Mouse (Mus musculus): ENCODE measurements around the gene Fpr2.
"Not testable (repeated sequence)": the region's sequence is repeated elsewhere in the genome, so short reads cannot be mapped to it uniquely, and the experiment has no call there.

Gene Fpr2

DNA sequence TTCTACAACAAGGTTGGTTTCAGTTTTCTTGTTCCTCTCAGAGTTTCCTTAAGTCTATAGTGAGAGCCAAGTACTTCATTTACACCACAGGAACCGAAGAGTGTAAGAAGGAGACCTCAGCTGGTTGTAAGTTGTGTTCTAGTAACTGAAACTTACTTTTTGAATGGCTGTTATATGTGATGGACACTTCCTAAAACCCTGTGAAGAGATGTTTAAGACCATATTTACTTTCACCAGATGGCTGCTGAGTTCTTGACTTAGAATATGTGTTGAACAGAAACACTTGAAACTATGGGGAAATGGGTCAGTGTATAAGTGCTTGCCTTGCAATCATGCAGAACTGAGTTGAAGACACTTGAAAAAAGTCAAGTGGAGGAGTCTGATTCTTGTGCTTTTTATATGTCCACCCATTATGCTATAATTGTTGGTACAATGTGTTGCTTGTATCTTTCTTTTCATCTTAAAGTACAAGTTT, at the start of gene Fpr2, which contains the start of gene Fpr3:
Gene Fpr2 (plus strand): TSS at position 51 of the 475 bp plus-strand sequence.
Gene Fpr3 (plus strand): TSS at position 79 of the 475 bp plus-strand sequence.
- DNase-seq (ENCODE audit: low read depth, low spot score), result no peak

DNA sequence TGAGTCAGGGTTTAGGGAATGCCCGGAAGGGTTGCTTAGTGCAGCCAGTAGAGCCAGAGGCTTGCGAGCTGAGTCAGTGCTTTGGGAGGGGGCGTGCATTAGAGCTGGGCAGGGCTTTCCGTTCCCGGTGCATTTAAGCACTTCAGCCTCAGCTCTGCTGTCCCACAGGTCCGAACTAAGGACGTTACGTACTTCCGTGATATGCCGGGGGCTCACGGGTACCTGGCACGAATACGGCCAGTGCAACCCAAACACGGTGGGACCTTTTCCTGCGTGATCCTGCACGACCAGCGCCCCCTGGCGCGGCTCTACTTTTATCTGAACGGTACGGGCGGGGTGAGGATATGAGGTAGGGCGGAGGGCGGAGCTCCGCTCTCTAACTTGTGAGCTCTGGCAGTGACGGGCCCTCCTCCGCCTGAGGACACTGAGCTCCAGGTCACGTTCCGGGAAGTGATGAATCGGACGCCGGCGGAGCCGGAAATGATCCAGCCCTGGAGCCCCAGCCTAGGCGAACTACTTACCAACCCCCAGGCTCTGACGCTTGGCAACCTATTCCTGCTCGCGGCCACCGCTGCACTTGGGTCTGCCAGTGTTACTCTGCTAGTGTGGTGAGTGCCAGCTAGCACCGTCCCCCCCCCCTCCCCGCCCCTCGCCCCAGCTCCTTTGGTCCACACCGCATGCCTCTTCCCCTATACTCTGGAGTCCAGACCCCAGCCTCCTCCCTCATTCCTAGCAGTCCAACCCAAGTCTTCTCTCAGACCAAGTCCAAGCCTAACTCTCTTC, 49.5 kb upstream of the Fpr2 start:
- DNase-seq (ENCODE audit: low read depth, low spot score), result peak; percentile 87

GRCm38 (mm10) chr17:17839276-17839675, 48.3 kb upstream of the Fpr2 start:
- DNase-seq (ENCODE audit: low read depth, low spot score), result no peak

- no peak for DNase-seq (ENCODE audit: low read depth, low spot score)
Observed at GRCm38 (mm10) chr17:17840796-17841195, 46.8 kb upstream of the Fpr2 start.

- no peak for DNase-seq (ENCODE audit: low read depth, low spot score)
Observed at GRCm38 (mm10) chr17:17843534-17844261, 43.9 kb upstream of the Fpr2 start.

DNA sequence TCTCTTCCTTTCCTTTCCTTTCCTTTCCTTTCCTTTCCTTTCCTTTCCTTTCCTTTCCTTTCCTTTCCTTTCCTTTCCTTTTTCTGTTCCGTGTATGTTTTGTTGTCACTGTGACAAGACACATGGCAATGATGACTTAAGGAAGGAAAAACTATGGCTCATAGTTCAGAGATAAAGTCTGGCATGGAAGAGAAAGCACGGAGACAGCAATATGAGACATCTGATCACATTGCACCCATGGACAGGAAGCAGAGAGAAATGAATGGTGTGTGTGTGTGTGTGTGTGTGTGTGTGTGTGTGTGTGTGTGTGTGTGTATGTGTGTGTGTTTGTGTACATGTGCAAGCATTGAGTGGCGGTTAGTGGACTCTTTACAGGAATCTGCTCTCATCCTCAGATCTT, 43.0 kb upstream of the Fpr2 start:
- DNase-seq (ENCODE audit: low read depth, low spot score), result not testable (repeated sequence)

DNA sequence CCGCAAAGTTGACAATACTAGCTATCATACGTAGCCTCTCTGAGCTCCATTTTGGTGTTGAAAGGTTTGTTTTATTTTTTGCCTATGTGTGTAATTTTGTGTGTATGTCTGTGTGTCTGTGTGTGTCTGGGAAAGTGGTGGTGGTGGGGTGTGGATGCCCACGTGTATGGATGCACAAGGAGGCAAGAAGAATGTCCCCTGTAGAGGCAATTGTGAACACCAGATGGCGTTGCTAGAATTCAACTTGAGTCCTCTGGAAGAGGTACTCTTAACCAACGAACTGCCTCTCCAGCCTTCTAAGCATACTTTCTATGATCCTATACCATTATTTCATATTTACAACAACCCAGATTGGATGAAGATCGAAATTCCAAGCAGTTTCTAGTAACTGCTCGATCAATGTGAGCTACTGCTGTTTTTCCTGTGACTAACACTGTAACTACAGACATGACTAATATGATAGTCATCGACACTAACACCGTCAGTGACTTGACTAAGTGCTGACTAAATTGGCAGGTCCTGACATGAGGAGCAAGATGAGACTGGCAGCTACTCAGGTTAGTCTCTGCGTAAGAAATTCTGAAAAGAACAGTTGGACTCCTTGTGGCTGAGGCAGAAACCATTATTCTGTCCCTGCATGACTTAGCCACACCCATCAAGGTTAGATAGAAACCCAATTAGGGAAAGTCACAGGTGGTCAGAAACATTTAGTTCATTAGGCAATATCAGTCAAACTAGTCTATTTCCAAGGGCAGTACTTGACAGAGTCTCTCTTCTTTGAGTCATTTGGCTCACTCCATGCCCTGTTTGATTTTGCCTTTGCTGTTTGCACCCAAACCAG, 42.2 kb upstream of the Fpr2 start:
- no peak for DNase-seq (ENCODE audit: low read depth, low spot score)

DNA sequence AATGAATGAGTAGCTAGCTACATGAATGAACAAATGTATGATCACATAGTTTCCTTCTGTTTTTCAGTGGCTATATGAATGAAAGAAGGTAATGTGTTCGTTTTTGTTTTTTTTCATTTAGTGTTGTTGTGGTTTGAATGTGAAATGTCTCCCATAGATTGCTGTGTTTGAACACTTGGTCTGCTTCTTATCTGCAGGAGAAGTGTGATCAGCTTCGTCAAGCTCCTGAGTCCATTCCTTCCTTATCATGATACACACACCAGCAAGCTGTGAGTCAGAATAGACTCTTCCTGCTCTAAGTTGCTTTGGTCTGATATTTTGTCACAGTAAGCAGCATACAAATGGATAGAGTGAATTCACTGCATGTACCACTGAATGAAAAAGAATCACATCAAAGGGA, 38.6 kb upstream of the Fpr2 start:
- DNase-seq (ENCODE audit: low read depth, low spot score), result no peak

- DNase-seq (ENCODE audit: low read depth, low spot score), result no peak
Observed at GRCm38 (mm10) chr17:17849906-17850712, 37.5 kb upstream of the Fpr2 start.

GRCm38 (mm10) chr17:17855064-17855838, 32.4 kb upstream of the Fpr2 start, which contains the start of gene Has1:
TSS of gene Has1 (minus strand) at chr17:17855205.
- no peak for DNase-seq (ENCODE audit: low read depth, low spot score)

- no peak for DNase-seq (ENCODE audit: low read depth, low spot score)
Observed at GRCm38 (mm10) chr17:17856612-17857011, 31.0 kb upstream of the Fpr2 start.

- DNase-seq (ENCODE audit: low read depth, low spot score), result no peak
Observed at GRCm38 (mm10) chr17:17857446-17857845, 30.2 kb upstream of the Fpr2 start.

DNA sequence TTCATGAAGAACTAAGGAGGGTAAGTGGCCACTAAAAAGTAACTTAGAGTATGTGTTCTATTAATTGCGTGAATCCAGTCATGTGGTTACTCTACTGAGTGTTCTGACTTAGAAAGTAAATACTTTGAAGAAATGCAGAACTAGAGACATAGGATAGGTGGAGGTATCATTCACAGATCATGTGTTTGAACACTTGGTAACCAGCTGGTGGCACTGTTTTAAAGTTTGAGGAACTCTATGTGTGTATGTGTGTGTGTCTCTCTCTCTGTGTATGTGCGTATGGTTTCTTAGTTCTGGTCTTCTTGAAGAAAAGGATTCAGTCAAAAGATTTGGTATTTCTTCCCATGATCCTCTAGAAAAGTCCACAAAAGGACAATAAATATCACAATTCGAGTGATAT, 27.5 kb upstream of the Fpr2 start:
- no peak for DNase-seq (ENCODE audit: low read depth, low spot score)

GRCm38 (mm10) chr17:17862360-17862759, 25.3 kb upstream of the Fpr2 start:
- no peak for DNase-seq (ENCODE audit: low read depth, low spot score)

GRCm38 (mm10) chr17:17865168-17865567, 22.5 kb upstream of the Fpr2 start:
- no peak for DNase-seq (ENCODE audit: low read depth, low spot score)

GRCm38 (mm10) chr17:17866801-17867469, 20.7 kb upstream of the Fpr2 start:
- no peak for DNase-seq (ENCODE audit: low read depth, low spot score)

DNA sequence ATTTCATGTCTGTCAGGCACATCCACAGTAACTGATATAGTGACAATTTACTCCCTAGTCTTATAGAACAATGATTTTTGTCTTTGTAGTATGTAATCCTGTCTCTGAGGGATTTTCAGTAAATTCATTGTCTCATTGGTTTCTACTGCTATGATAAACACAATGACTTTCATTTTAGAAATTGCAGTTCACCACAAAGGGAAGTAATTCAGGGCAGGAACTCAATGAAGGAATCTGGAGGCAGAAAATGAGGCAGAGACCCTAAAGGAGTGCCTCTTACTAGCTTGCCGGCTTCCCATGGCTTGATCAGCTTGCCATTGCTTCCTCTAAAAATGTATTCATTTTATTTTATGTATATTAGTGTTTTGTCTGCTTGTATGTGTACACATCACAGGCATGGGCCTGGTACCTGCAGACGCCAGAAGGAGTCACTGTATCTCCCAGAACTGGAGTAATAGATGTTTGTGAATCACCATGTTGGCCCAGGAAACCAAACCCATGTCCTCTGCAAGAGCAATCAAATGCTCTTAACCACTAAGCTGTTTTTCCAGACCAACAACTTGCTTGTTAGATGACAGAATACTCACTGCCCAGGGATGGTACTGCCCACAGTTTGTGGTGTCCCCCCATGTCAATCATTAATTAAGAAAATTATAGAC, 16.6 kb upstream of the Fpr2 start:
- no peak for DNase-seq (ENCODE audit: low read depth, low spot score)

- DNase-seq (ENCODE audit: low read depth, low spot score), result no peak
Observed at GRCm38 (mm10) chr17:17871697-17872096, 15.9 kb upstream of the Fpr2 start.

DNA sequence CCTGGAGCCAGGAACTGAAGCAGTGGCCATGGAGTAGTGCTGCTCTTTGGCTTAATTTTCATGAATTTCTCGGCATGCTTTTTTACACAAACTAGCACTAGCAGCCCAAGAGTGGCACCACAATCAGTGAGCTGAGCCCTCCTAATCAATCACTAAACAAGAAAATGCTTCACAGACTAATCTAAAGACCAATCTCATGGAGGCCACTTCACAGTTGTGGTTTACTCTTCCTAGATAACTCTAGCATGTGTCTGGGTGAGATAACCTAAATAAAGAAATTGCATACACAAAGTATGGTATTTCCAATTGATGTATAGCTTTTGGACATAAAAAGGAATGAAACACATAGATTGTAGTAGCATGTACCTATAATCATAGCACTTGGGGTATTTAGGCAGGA, 8.3 kb upstream of the Fpr2 start:
- no peak for DNase-seq (ENCODE audit: low read depth, low spot score)
